Mouse (Mus musculus) bone marrow, adult 2 months (tissue): Measurements from ENCODE around the gene Ap3m1.

Experiments
- CTCF ChIP-seq: fragments of 200-500 bp; IDR thresholded peaks from 2 replicates; pipeline ENCODE4 v1.5.1; 2011; ENCODE audit warnings: low read length, control low read depth; ENCODE audit not compliant: control insufficient read depth, insufficient read depth
- POLR2A ChIP-seq: fragments of 200-500 bp; IDR thresholded peaks from 2 replicates; pipeline ENCODE4 v1.6.1; 2011; ENCODE audit warnings: low read depth, mild to moderate bottlenecking, control low read depth, low read length, borderline replicate concordance; ENCODE audit not compliant: control insufficient read depth

GRCm38 (mm10) chr14:21090400-21090799, 38.1 kb upstream of the Ap3m1 start:
- no peak for TF ChIP-seq CTCF
- TF ChIP-seq POLR2A, result no peak
